Mouse (Mus musculus): ENCODE data around the gene Rnf135. TPM values are rescaled to one million over a fixed set of nuclear protein-coding genes. Genes with fewer than 3 reads are reported as not detected.

The Rnf135 gene
- polyA plus RNA-seq, 1 experiment from 2014 or later, result 6.3 TPM

DNA sequence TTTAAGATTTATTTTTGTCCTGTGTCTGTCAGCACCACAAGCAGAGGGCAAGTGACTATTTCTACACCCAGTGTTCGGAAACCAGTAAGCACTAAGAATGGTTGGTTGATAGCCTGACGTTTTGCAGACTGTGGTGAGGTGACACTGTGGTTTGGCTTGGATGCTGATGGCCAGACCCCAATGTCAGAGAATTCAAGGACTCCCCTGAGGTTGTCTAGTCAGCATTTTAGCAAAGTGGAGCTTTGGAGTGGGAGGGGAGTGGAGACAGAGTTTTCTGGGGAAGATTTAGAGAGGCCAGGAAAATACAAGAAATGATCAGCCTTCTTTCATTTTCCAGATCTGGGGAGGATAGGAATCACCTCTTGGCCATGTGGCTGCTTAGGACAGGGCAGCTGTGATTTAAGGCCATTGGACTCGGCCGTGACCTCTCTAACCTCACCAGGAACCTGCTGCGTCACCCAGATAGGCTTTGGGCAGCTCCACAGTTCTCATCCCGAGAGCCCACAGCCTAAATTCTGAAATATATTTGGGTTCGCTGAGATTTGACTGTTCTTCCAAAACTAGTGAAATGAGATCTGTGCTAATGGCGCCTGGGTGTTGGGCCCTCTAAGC is 34.1 kb upstream of the Rnf135 start:
- Histone ChIP-seq H3K9ac (replicated peaks) (no peak overlapping the region), H3K27ac (no peak overlapping the region), H3K4me2 (no peak overlapping the region), H3K36me3 (no peaks in the 10 kb centered on the region), H3K27me3 (peaks cover 31% of the 10 kb centered on the region), H3K4me1 (replicated peaks) (peaks cover 7% of the 10 kb centered on the region), H3K9me3 (no peaks in the 10 kb centered on the region), H3K4me3 (replicated peaks) (no peak overlapping the region)
- no peak for ATAC-seq (ENCODE audit: insufficient number of reproducible peaks, insufficient read depth, low FRiP score, low TSS enrichment, low read depth)
- WGBS, result 78% methylated on average over 8 of the region's 8 CpGs

GRCm38 (mm10) chr11:80150566-80150965 is 33.1 kb upstream of the Rnf135 start:
- Histone ChIP-seq H3K4me3 (replicated peaks) (no peak overlapping the region), H3K36me3 (no peaks in the 10 kb centered on the region), H3K27me3 (peaks cover 41% of the 10 kb centered on the region), H3K4me1 (replicated peaks) (peaks cover 7% of the 10 kb centered on the region), H3K9me3 (no peaks in the 10 kb centered on the region), H3K27ac (no peak overlapping the region), H3K9ac (replicated peaks) (no peak overlapping the region), H3K4me2 (no peak overlapping the region)
- whole genome bisulfite sequencing, result 85% methylated on average over 5 of the region's 5 CpGs
- no peak for ATAC-seq (ENCODE audit: insufficient number of reproducible peaks, insufficient read depth, low FRiP score, low TSS enrichment, low read depth)

GRCm38 (mm10) chr11:80151541-80151940 is 32.1 kb upstream of the Rnf135 start:
- 72% methylated on average over 2 of the region's 2 CpGs for WGBS
- Histone ChIP-seq H3K4me2 (no peak overlapping the region), H3K27me3 (peaks cover 51% of the 10 kb centered on the region), H3K9ac (replicated peaks) (no peak overlapping the region), H3K4me3 (replicated peaks) (no peak overlapping the region), H3K4me1 (replicated peaks) (peaks cover 7% of the 10 kb centered on the region), H3K9me3 (no peaks in the 10 kb centered on the region), H3K36me3 (no peaks in the 10 kb centered on the region), H3K27ac (no peak overlapping the region)
- no peak for ATAC-seq (ENCODE audit: insufficient number of reproducible peaks, insufficient read depth, low FRiP score, low TSS enrichment, low read depth)

GRCm38 (mm10) chr11:80152376-80152775 is 31.3 kb upstream of the Rnf135 start:
- Histone ChIP-seq H3K4me3 (replicated peaks) (no peak overlapping the region), H3K9me3 (no peaks in the 10 kb centered on the region), H3K27ac (no peak overlapping the region), H3K4me1 (replicated peaks) (peaks cover 7% of the 10 kb centered on the region), H3K36me3 (no peaks in the 10 kb centered on the region), H3K27me3 (peaks cover 59% of the 10 kb centered on the region), H3K4me2 (no peak overlapping the region), H3K9ac (replicated peaks) (no peak overlapping the region)
- ATAC-seq (ENCODE audit: insufficient number of reproducible peaks, insufficient read depth, low FRiP score, low TSS enrichment, low read depth), result no peak
- WGBS, result 77% methylated on average over 8 of the region's 8 CpGs

- no peaks in the 10 kb centered on the region for H3K36me3 ChIP-seq
- H3K4me3 ChIP-seq (replicated peaks), result peak within 1 kb of the TSS; percentile 51
- H3K9me3 ChIP-seq, result no peaks in the 10 kb centered on the region
- no peak within 1 kb of the TSS for H3K27ac ChIP-seq
- peak within 1 kb of the TSS; percentile 76 for H3K4me2 ChIP-seq
- peaks cover 7% of the 10 kb centered on the region for H3K4me1 ChIP-seq (replicated peaks)
- peak within 1 kb of the TSS; percentile 51 for H3K9ac ChIP-seq (replicated peaks)
- H3K27me3 ChIP-seq, result peaks cover 67% of the 10 kb centered on the region
- 2% methylated on average over 47 of the region's 47 CpGs for WGBS
- no peak; the same call in 1 of the 2 replicates for ATAC-seq (ENCODE audit: insufficient number of reproducible peaks, insufficient read depth, low FRiP score, low TSS enrichment, low read depth)
These were observed 29.7 kb upstream of the Rnf135 start, which contains the start of gene Adap2 for GRCm38 (mm10) chr11:80153857-80154495. TSS of gene Adap2 (plus strand) at chr11:80154105.

- no peak for ATAC-seq (ENCODE audit: insufficient number of reproducible peaks, insufficient read depth, low FRiP score, low TSS enrichment, low read depth)
- no peaks in the 10 kb centered on the region for H3K9me3 ChIP-seq
- peak overlapping the region; percentile 51 for H3K9ac ChIP-seq (replicated peaks)
- no peaks in the 10 kb centered on the region for H3K36me3 ChIP-seq
- peaks cover 7% of the 10 kb centered on the region for H3K4me1 ChIP-seq (replicated peaks)
- peak overlapping the region; percentile 51 for H3K4me3 ChIP-seq (replicated peaks)
- peak overlapping the region; percentile 76 for H3K4me2 ChIP-seq
- peaks cover 72% of the 10 kb centered on the region for H3K27me3 ChIP-seq
- 29% methylated on average over 25 of the region's 25 CpGs for WGBS
- H3K27ac ChIP-seq, result no peak overlapping the region
These were observed 29.1 kb upstream of the Rnf135 start for GRCm38 (mm10) chr11:80154501-80154900.

GRCm38 (mm10) chr11:80155541-80155940 is 28.1 kb upstream of the Rnf135 start:
- 85% methylated on average over 8 of the region's 8 CpGs for WGBS

DNA sequence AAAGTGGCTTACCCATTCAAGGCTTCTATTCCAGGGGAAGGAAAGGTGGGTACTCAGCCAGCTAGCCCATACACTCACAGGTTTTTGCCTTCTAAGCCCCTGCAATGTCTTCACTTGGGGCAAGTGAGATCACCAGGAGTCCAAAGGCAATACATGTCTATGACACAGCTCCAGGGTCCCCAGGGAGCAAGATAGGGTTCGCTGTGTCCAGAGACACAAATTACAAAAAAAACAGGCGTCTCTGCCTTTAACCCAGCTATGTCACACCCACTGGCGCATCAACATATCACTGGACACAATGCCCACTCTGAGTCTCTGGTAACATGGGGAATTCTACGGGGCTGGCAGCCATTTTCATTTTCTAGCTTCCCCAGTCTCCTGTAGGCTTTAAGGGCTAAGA is 27.7 kb upstream of the Rnf135 start:
- Histone ChIP-seq H3K27me3 (peaks cover 72% of the 10 kb centered on the region), H3K9ac (replicated peaks) (no peak overlapping the region), H3K4me3 (replicated peaks) (no peak overlapping the region), H3K4me2 (no peak overlapping the region), H3K4me1 (replicated peaks) (peaks cover 7% of the 10 kb centered on the region), H3K9me3 (no peaks in the 10 kb centered on the region), H3K36me3 (no peaks in the 10 kb centered on the region), H3K27ac (no peak overlapping the region)
- ATAC-seq (ENCODE audit: insufficient number of reproducible peaks, insufficient read depth, low FRiP score, low TSS enrichment, low read depth), result no peak
- 88% methylated on average over 4 of the region's 4 CpGs for WGBS

More at GRCm38 (mm10) chr11:80155541-80155940, 28.1 kb upstream of the Rnf135 start:
- Histone ChIP-seq H3K9ac (replicated peaks) (no peak overlapping the region), H3K4me2 (no peak overlapping the region), H3K4me3 (replicated peaks) (no peak overlapping the region), H3K27me3 (peaks cover 72% of the 10 kb centered on the region), H3K9me3 (no peaks in the 10 kb centered on the region), H3K36me3 (no peaks in the 10 kb centered on the region), H3K4me1 (replicated peaks) (peaks cover 7% of the 10 kb centered on the region), H3K27ac (no peak overlapping the region)
- ATAC-seq (ENCODE audit: insufficient number of reproducible peaks, insufficient read depth, low FRiP score, low TSS enrichment, low read depth), result no peak

DNA sequence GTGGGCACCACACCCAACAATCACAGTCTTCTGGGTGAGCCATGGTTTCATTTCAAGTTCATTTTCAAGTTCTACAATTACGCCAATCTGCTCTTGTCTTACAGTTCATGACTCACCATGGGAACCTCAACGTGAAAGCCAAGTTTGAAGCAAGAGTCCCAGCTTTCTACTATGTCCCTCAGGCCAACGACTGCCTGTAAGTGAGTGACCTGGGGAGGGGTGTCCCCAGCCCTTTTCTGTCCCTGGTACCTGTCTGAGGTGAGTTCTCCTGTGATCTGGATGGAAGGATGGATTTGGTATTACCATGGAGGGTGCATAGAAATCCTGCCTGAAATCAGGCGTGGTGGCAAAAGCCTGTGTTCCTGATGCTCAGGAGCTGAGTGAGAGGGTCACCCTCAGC is 26.8 kb upstream of the Rnf135 start:
- H3K4me2 ChIP-seq, result no peak overlapping the region
- H3K27me3 ChIP-seq, result peaks cover 68% of the 10 kb centered on the region
- no peak overlapping the region for H3K27ac ChIP-seq
- ATAC-seq (ENCODE audit: insufficient number of reproducible peaks, insufficient read depth, low FRiP score, low TSS enrichment, low read depth), result no peak
- H3K9ac ChIP-seq (replicated peaks), result no peak overlapping the region
- no peak overlapping the region for H3K4me3 ChIP-seq (replicated peaks)
- WGBS, result 81% methylated on average over 4 of the region's 4 CpGs
- peaks cover 7% of the 10 kb centered on the region for H3K4me1 ChIP-seq (replicated peaks)
- no peaks in the 10 kb centered on the region for H3K9me3 ChIP-seq
- H3K36me3 ChIP-seq, result no peaks in the 10 kb centered on the region

GRCm38 (mm10) chr11:80159018-80159417 is 24.6 kb upstream of the Rnf135 start:
- no peak for ATAC-seq (ENCODE audit: insufficient number of reproducible peaks, insufficient read depth, low FRiP score, low TSS enrichment, low read depth)
- 84% methylated on average over 7 of the region's 7 CpGs for WGBS
- H3K27ac ChIP-seq, result no peak overlapping the region
- peaks cover 46% of the 10 kb centered on the region for H3K27me3 ChIP-seq
- H3K4me1 ChIP-seq (replicated peaks), result peaks cover 5% of the 10 kb centered on the region
- no peak overlapping the region for H3K4me2 ChIP-seq
- no peak overlapping the region for H3K4me3 ChIP-seq (replicated peaks)
- H3K36me3 ChIP-seq, result no peaks in the 10 kb centered on the region
- H3K9me3 ChIP-seq, result no peaks in the 10 kb centered on the region
- no peak overlapping the region for H3K9ac ChIP-seq (replicated peaks)

- H3K4me1 ChIP-seq (replicated peaks), result no peaks in the 10 kb centered on the region
- no peak for ATAC-seq (ENCODE audit: insufficient number of reproducible peaks, insufficient read depth, low FRiP score, low TSS enrichment, low read depth)
- H3K4me3 ChIP-seq (replicated peaks), result no peak overlapping the region
- peaks cover 26% of the 10 kb centered on the region for H3K27me3 ChIP-seq
- no peak overlapping the region for H3K9ac ChIP-seq (replicated peaks)
- WGBS, result 82% methylated on average over 4 of the region's 4 CpGs
- H3K36me3 ChIP-seq, result no peaks in the 10 kb centered on the region
- no peak overlapping the region for H3K4me2 ChIP-seq
- H3K9me3 ChIP-seq, result no peaks in the 10 kb centered on the region
- no peak overlapping the region for H3K27ac ChIP-seq
These were observed 22.6 kb upstream of the Rnf135 start for GRCm38 (mm10) chr11:80161041-80161440.
